In the genomic region with DNA sequence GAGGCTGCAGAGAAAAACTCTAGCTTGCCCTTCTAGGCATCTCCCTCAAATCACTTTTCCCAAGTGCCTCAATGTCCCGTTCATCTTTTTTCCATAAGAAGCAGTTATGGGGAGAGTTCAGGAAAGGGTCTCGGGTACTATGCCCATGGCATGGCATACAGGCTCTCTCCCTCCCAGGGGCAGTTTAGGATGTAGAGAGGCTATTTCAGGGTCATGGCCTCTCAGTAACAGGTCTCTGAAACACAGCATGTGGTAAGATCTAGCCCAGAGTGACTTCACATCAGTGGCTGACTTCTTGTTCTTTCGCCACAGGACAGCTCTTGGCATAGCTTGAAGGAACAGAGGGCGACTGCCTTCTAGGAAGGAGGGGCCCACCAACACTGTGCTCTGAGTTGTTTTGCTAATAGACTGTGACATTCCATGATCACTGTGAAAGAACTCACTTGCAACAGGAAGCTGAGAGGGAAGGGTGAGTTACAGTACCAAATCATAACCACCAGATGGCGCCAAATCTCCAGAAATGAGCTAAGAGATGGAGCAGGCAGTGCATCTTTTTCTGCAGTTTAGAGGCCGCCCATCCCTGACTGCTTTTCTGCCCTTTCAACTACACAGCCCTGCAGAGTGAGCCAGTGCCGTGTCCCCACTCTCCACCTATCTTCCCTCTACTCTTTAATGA, we compare ENCODE assay signal across 7 mouse cellular contexts.
A peak's percentile ranks its signal among the peaks of the same experiment; 100 is the strongest.
DNase-seq lines count a peak whose midpoint lies in the region; TF ChIP-seq lines count a peak whose summit lies in the region.

No protein-coding gene starts in this region.

- no peak overlapping the region for H3K4me3 ChIP-seq in left cerebral cortex, adult 2 months
- no peak overlapping the region for H3K4me3 ChIP-seq in small intestine, adult 2 months (ENCODE audit: low read depth, low read length)

- 25% methylated on average over 7 of the region's 7 CpGs for WGBS in small intestine, adult 2 months

- H3K36me3 ChIP-seq in small intestine, adult 2 months (ENCODE audit: control insufficient read depth, insufficient read depth, low read length) = no peaks in the 10 kb centered on the region

- H3K4me1 ChIP-seq in small intestine, adult 2 months (ENCODE audit: control insufficient read depth, insufficient read depth, insufficient read length, low read length) = no peaks in the 10 kb centered on the region

- no peak overlapping the region for H3K27ac ChIP-seq in left cerebral cortex, adult 2 months
- H3K27ac ChIP-seq in small intestine, adult 2 months (ENCODE audit: insufficient read depth, low read depth, low read length) = no peak overlapping the region

- peak; percentile 67 for DNase-seq in adrenal gland, adult 2 months
- peak; percentile 77 to 87 for DNase-seq in cerebellum, postnatal 36 days
- peak; percentile 79 to 85 for DNase-seq in frontal cortex, postnatal 36 days (ENCODE audit: low spot score in 2 of 2)
- peak; percentile 58 for DNase-seq in hindlimb bud, embryonic 11.5 days (ENCODE audit: extremely low spot score, low read depth, low spot score)
- DNase-seq in left cerebral cortex, adult 2 months (ENCODE audit: extremely low spot score in 1 of 2, low spot score in 2 of 2) = peak; percentile 69 to 79
- DNase-seq in mesoderm, embryonic 11.5 days (ENCODE audit: low read depth, low spot score) = peak; percentile 86

- TF ChIP-seq CTCF in left cerebral cortex, adult 2 months (IDR thresholded peaks at IDR 0.05) = peak; percentile 86
- TF ChIP-seq CTCF in small intestine, adult 2 months (IDR thresholded peaks at IDR 0.05; ENCODE audit: extremely low read depth, insufficient read length, insufficient replicate concordance, low read depth, low read length) = peak; percentile 43; the same call in 1 of the 2 replicates

- H3K27me3 ChIP-seq in small intestine, adult 2 months (ENCODE audit: control insufficient read depth, insufficient read depth, low read length) = no peaks in the 10 kb centered on the region

- TF ChIP-seq POLR2A in small intestine, adult 2 months (IDR thresholded peaks at IDR 0.05; ENCODE audit: low read depth, low read length) = no peak

- intact Hi-C loops in left cerebral cortex, adult 2 months (cut with DNase I) = loop anchor here (1.0 to 10.0 kb wide), 7 partner anchors 66 to 1381 kb away; no protein-coding TSS in a partner anchor
